Mouse (Mus musculus) intestine, embryonic 16.5 days (tissue): Measurements from ENCODE around the gene Cldn9. TPM values are rescaled to one million over a fixed set of nuclear protein-coding genes. Genes with fewer than 3 reads are reported as not detected.

Experiments
- polyA plus RNA-seq: library from polyadenylated mRNA; unstranded; fragments of >200 nt; fragmentation: Nextera tagmentation; extraction: Ambion mirVana; gene quantifications from 2 replicates; pipeline ENCODE4 v1.2.1, GENCODE M21; 2015

Cldn9 gene
- polyA plus RNA-seq, 1 experiment from 2014 or later = 1.8 TPM

Other genes starting within 250 kb of the Cldn9 start
- gene Vmn2r117, start 204.3 kb downstream of the Cldn9 start, polyA plus RNA-seq = not detected in 2 replicates
- 16.0 and 16.8 TPM in 2 replicates for gene Zfp213, start 119.8 kb downstream of the Cldn9 start, polyA plus RNA-seq
- 8.6 and 8.8 TPM in 2 replicates for gene Zfp13, start 84.5 kb downstream of the Cldn9 start, polyA plus RNA-seq
- gene Zscan10, start 83.2 kb downstream of the Cldn9 start, polyA plus RNA-seq = 0.09 TPM in 1 of 2 replicates, not detected in the other
- 0.64 and 0.70 TPM in 2 replicates for gene Mmp25, start 38.7 kb downstream of the Cldn9 start, polyA plus RNA-seq
- gene Bicdl2, start 23.5 kb downstream of the Cldn9 start, polyA plus RNA-seq = 5.8 and 6.5 TPM in 2 replicates
- gene Hcfc1r1, start 10.4 kb downstream of the Cldn9 start, polyA plus RNA-seq = 81.0 and 87.3 TPM in 2 replicates
- 42.4 and 46.1 TPM in 2 replicates for gene Thoc6, start 10.1 kb downstream of the Cldn9 start, polyA plus RNA-seq
- 19.3 and 22.8 TPM in 2 replicates for gene Tnfrsf12a, start 6.6 kb downstream of the Cldn9 start, polyA plus RNA-seq
- gene Cldn6, start 4.8 kb downstream of the Cldn9 start, polyA plus RNA-seq = 18.9 and 23.3 TPM in 2 replicates
- not detected in 2 replicates for gene 1520401A03Rik, start 38.8 kb upstream of the Cldn9 start, polyA plus RNA-seq
- gene Pkmyt1, start 42.3 kb upstream of the Cldn9 start, polyA plus RNA-seq = 36.9 and 44.6 TPM in 2 replicates
- 23.5 and 25.3 TPM in 2 replicates for gene Paqr4, start 56.8 kb upstream of the Cldn9 start, polyA plus RNA-seq
- gene Kremen2, start 61.8 kb upstream of the Cldn9 start, polyA plus RNA-seq = 0.44 and 0.51 TPM in 2 replicates
- gene Flywch1, start 87.6 kb upstream of the Cldn9 start, polyA plus RNA-seq = 44.5 and 44.9 TPM in 2 replicates
- 9.8 and 14.9 TPM in 2 replicates for gene Flywch2, start 102.1 kb upstream of the Cldn9 start, polyA plus RNA-seq
- gene Srrm2, start 106.5 kb upstream of the Cldn9 start, polyA plus RNA-seq = 319 and 373 TPM in 2 replicates
- gene Elob, start 145.1 kb upstream of the Cldn9 start, polyA plus RNA-seq = 836 and 930 TPM in 2 replicates
- 0.17 TPM in 1 of 2 replicates, not detected in the other for gene Prss33, start 152.0 kb upstream of the Cldn9 start, polyA plus RNA-seq
- 11.8 and 14.5 TPM in 2 replicates for gene Prss32, start 159.8 kb upstream of the Cldn9 start, polyA plus RNA-seq
- gene Prss41, start 160.1 kb upstream of the Cldn9 start, polyA plus RNA-seq = 2.7 and 3.4 TPM in 2 replicates
- not detected in 2 replicates for gene Prss21, start 184.0 kb upstream of the Cldn9 start, polyA plus RNA-seq
- not detected in 2 replicates for gene Dcpp1, start 196.8 kb upstream of the Cldn9 start, polyA plus RNA-seq
- gene Dcpp2, start 196.9 kb upstream of the Cldn9 start, polyA plus RNA-seq = not detected in 2 replicates
- not detected in 2 replicates for gene Dcpp3, start 233.4 kb upstream of the Cldn9 start, polyA plus RNA-seq